Mouse (Mus musculus) neutrophil, adult 5-6 weeks (primary cell): Measurements from ENCODE around the gene Polr2f. TPM values are rescaled to one million over a fixed set of nuclear protein-coding genes. Genes with fewer than 3 reads are reported as not detected.

Experiments
- ATAC-seq: fragments of 151-379, 151-347 bp; 2 replicates; pipeline ENCODE4 v1.8.0; 2017; ENCODE audit warnings: mild to moderate bottlenecking, moderate TSS enrichment; ENCODE audit not compliant: insufficient number of reproducible peaks, poor library complexity, low FRiP score, severe bottlenecking; ENCODE audit errors: extremely low read depth
- total RNA-seq: library from RNA; stranded (forward); fragments of 200-1000 nt; gene quantifications from 2 replicates; pipeline ENCODE4 v1.2.3, GENCODE M21; 2017

Polr2f gene
- total RNA-seq: 27.9 and 42.8 TPM in 2 replicates

- ATAC-seq: peak; percentile 91
These were observed at the start of gene Polr2f, which contains the start of gene 1700088E04Rik for GRCm38 (mm10) chr15:79140866-79141565. Gene Polr2f, plus strand, starts transcription at chr15:79141009. Gene 1700088E04Rik, minus strand, starts transcription at chr15:79141253.

GRCm38 (mm10) chr15:79092284-79092683 is 48.5 kb upstream of the Polr2f start:
- no peak for ATAC-seq

GRCm38 (mm10) chr15:79093083-79093839 is 47.5 kb upstream of the Polr2f start:
- no peak for ATAC-seq

GRCm38 (mm10) chr15:79095483-79095882 is 45.3 kb upstream of the Polr2f start:
- ATAC-seq: no peak

GRCm38 (mm10) chr15:79096556-79096955 is 44.3 kb upstream of the Polr2f start:
- no peak for ATAC-seq

GRCm38 (mm10) chr15:79097135-79097534 is 43.7 kb upstream of the Polr2f start:
- no peak for ATAC-seq

- no peak for ATAC-seq
These were observed 43.2 kb upstream of the Polr2f start for GRCm38 (mm10) chr15:79097611-79098025.

GRCm38 (mm10) chr15:79098220-79098619 is 42.6 kb upstream of the Polr2f start:
- ATAC-seq: no peak

GRCm38 (mm10) chr15:79098868-79099267 is 41.9 kb upstream of the Polr2f start:
- ATAC-seq: no peak

- ATAC-seq: no peak
These were observed 41.4 kb upstream of the Polr2f start for GRCm38 (mm10) chr15:79099456-79099855.

- no peak for ATAC-seq
These were observed 40.4 kb upstream of the Polr2f start for GRCm38 (mm10) chr15:79100391-79100790.

- no peak for ATAC-seq
These were observed 39.3 kb upstream of the Polr2f start for GRCm38 (mm10) chr15:79101531-79101930.

- no peak for ATAC-seq
These were observed 37.5 kb upstream of the Polr2f start for GRCm38 (mm10) chr15:79103264-79103663.

- ATAC-seq: no peak
These were observed 35.0 kb upstream of the Polr2f start for GRCm38 (mm10) chr15:79105804-79106203.

- ATAC-seq: no peak
These were observed 32.8 kb upstream of the Polr2f start for GRCm38 (mm10) chr15:79107966-79108365.

GRCm38 (mm10) chr15:79108421-79109320 is 32.1 kb upstream of the Polr2f start, which contains the start of gene Micall1:
Gene Micall1, plus strand, starts transcription at chr15:79108898.
- peak; percentile 45 for ATAC-seq

GRCm38 (mm10) chr15:79109321-79109934 is 31.4 kb upstream of the Polr2f start:
- ATAC-seq: peak; percentile 9; the same call in 1 of the 2 replicates

- no peak for ATAC-seq
These were observed 30.8 kb upstream of the Polr2f start for GRCm38 (mm10) chr15:79110031-79110430.

GRCm38 (mm10) chr15:79110528-79110927 is 30.3 kb upstream of the Polr2f start:
- no peak for ATAC-seq
